Mouse (Mus musculus) midbrain, embryonic 11.5 days (tissue): ENCODE data around the gene Lenep. TPM values are rescaled to one million over a fixed set of nuclear protein-coding genes. Genes with fewer than 3 reads are reported as not detected.

Source experiments
- ATAC-seq: fragments of 200-750 bp; cut with Nextera tagmentation; 2 replicates; pipeline ENCODE4 v1.8.0; 2017; ENCODE audit warnings: moderate TSS enrichment, moderate library complexity; ENCODE audit not compliant: low FRiP score
- DNase-seq: peaks from one replicate; pipeline ENCODE4 v3.0.0; 2015; ENCODE audit warnings: low spot score; ENCODE audit errors: missing footprints
- H3K27ac ChIP-seq: fragments of 300-500 bp; sonication (generic); 2 replicates; pipeline ENCODE4 v1.5.1; 2014; ENCODE audit warnings: low read depth, low read length
- H3K27me3 ChIP-seq: fragments of 300-500 bp; sonication (generic); 2 replicates; pipeline ENCODE4 v1.6.1; 2014; ENCODE audit warnings: mild to moderate bottlenecking, low read length, moderate library complexity, mixed read lengths; ENCODE audit not compliant: control insufficient read depth, insufficient read depth
- H3K36me3 ChIP-seq: fragments of 300-500 bp; sonication (generic); 2 replicates; pipeline ENCODE4 v1.6.1; 2014; ENCODE audit warnings: mild to moderate bottlenecking, low read length, moderate library complexity, mixed read lengths; ENCODE audit not compliant: control insufficient read depth, insufficient read depth
- H3K4me1 ChIP-seq: fragments of 300-500 bp; sonication (generic); 2 replicates; pipeline ENCODE4 v1.6.1; 2014; ENCODE audit warnings: low read length; ENCODE audit not compliant: control insufficient read depth, insufficient read depth
- H3K4me2 ChIP-seq: fragments of 300-500 bp; sonication (generic); 2 replicates; pipeline ENCODE4 v1.6.1; 2014; ENCODE audit warnings: mild to moderate bottlenecking, moderate library complexity
- H3K4me3 ChIP-seq: fragments of 300-500 bp; sonication (generic); 2 replicates; pipeline ENCODE4 v1.5.1; 2014; ENCODE audit warnings: low read depth, low read length
- H3K9ac ChIP-seq: fragments of 300-500 bp; sonication (generic); 2 replicates; pipeline ENCODE4 v1.6.1; 2014; ENCODE audit warnings: low read length
- H3K9me3 ChIP-seq: fragments of 300-500 bp; sonication (generic); 2 replicates; pipeline ENCODE4 v1.6.1; 2016; ENCODE audit warnings: low read length; ENCODE audit not compliant: control insufficient read depth
- WGBS: fragments of 180-500 bp; shearing (Covaris S2); extraction: QIAGEN DNeasy Blood & Tissue Kit; methylation state at CpG from one replicate; pipeline ENCODE4 v1.1.7; 2014; 5-methylcytosine and 5-hydroxymethylcytosine counted together
- polyA plus RNA-seq: library from polyadenylated mRNA; unstranded; fragments of >200 nt; fragmentation: Nextera tagmentation; extraction: Ambion mirVana; gene quantifications from 2 replicates; pipeline ENCODE4 v1.2.1, GENCODE M21; 2014

Lenep gene
- polyA plus RNA-seq, 1 experiment from 2014 or later, result not detected

DNA sequence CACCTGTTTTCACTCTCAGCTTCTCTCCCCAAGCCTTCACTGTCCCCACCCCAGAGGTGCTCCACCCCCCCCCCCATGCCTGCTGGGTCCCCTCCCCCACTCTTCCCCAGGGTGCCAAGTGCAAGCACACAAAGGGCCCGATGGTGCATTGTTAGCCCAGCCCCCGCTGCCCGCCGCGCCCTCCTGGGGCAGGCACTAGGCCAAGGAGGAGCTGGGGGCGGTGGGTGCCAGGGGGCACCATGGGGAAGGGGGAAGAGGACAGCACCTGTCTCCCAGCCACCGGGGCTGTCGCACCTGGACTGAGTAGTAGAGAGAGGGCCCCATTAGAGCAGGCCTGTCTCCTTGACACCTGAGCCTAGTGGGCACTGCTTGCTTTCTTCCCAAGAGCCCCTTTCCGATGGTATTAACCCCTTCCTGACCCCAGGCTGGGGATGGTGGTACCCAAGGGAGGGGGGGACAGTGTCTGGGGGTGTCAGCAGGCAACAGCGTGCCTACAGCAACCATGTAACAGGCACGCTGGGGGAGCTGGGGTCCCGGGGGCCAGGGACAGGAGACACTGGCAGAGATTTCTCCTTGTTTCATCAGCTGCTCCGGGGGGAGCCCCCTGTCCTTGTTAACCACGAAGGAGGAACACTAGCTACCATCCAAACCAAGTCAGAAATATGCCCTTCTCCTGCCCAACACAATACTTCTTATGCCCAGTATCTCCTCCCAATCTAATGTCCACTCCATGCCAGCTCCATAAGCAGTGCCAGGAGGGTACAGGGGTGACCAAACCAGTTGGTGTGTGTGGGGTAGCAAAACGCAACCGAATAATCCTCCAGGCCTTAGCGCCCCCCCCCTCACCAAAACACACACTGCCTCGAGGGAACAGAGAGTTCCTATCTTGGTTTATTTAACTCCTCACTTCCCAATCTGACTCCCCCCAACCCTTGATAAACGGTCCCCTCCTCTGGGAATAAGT lies 11.6 kb downstream of the Lenep start:
- peak overlapping the region; percentile 84 for H3K4me2 ChIP-seq
- no peaks in the 10 kb centered on the region for H3K9me3 ChIP-seq
- DNase-seq (peak; percentile 92), ATAC-seq (no peak)
- peak overlapping the region; percentile 60 for H3K9ac ChIP-seq
- 11% methylated on average over 19 of the region's 19 CpGs for WGBS
- H3K4me3 ChIP-seq, result peak overlapping the region; percentile 44
- H3K36me3 ChIP-seq, result no peaks in the 10 kb centered on the region
- H3K27ac ChIP-seq, result no peak overlapping the region
- H3K27me3 ChIP-seq, result peaks cover 16% of the 10 kb centered on the region
- peaks cover 38% of the 10 kb centered on the region for H3K4me1 ChIP-seq

DNA sequence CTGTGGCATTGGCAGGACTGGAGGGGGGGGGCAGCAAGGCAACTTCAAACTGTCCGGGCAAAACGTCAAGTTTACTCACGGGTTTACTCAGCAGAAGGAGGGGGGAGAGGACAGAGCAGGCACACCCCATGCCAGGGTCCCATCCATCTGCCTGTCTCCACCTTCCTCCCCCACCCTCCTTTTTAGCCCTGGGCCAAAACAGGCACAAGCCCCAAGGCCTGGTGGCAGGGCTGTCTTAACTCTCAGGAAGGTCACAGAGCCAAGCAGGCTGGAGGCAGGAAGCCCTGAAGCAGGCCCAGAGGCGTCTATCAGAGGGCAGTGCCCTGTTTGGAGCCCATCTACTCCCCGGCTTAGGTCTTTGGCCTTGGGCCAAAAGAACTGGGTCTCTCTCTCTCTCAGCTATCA lies 12.5 kb downstream of the Lenep start:
- Histone ChIP-seq H3K4me1 (peaks cover 33% of the 10 kb centered on the region), H3K4me3 (no peak overlapping the region), H3K9me3 (no peaks in the 10 kb centered on the region), H3K9ac (no peak overlapping the region), H3K27ac (no peak overlapping the region), H3K36me3 (no peaks in the 10 kb centered on the region), H3K4me2 (no peak overlapping the region), H3K27me3 (peaks cover 11% of the 10 kb centered on the region)
- no peak for ATAC-seq
- WGBS, result 61% methylated on average over 5 of the region's 5 CpGs
- no peak for DNase-seq

GRCm38 (mm10) chr3:89388901-89389740 lies 13.5 kb downstream of the Lenep start:
- no peaks in the 10 kb centered on the region for H3K9me3 ChIP-seq
- ATAC-seq (no peak), DNase-seq (no peak)
- peaks cover 11% of the 10 kb centered on the region for H3K27me3 ChIP-seq
- H3K4me1 ChIP-seq, result peaks cover 33% of the 10 kb centered on the region
- WGBS, result 66% methylated on average over 6 of the region's 6 CpGs
- no peaks in the 10 kb centered on the region for H3K36me3 ChIP-seq
- H3K4me2 ChIP-seq, result no peak overlapping the region
- no peak overlapping the region for H3K27ac ChIP-seq
- no peak overlapping the region for H3K9ac ChIP-seq
- no peak overlapping the region for H3K4me3 ChIP-seq

DNA sequence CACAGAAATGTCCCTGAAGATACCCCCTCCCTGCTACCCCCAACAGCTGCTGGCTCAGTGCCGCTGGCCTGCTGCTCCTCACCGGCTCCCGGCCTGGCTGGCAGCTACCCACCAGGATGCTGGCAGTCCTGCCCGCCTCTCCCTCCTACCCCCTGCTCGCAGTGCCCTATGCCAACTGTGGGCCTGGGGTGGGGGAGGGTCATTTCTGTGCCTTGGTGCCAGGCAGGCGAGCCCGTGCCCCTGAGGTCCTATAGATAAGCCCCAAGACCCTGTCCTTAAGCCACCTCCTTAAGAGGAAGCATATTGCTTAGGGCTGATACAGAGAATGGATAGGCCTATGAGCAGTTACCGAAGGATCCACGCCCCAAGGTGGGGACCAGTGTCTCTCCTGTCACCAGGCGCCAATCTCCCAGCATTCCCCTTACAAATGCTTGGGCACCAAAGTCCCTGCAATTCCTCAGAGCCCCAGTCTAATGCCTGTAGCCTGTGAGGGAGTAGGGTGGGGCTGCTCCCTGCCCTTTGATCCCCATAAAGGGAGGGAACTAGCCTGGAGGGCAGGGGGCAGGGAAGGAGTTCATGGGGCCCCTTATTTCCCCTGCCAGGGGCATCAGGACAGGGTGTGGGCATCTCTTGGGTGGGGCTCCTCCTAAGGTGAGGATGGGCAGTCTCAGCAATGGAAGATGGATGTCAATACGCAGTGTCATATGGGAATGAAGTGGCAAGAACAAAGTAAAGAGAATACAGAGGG lies 14.3 kb downstream of the Lenep start:
- H3K4me2 ChIP-seq, result no peak overlapping the region
- no peaks in the 10 kb centered on the region for H3K9me3 ChIP-seq
- peaks cover 11% of the 10 kb centered on the region for H3K27me3 ChIP-seq
- ATAC-seq (no peak), DNase-seq (no peak)
- WGBS, result 77% methylated on average over 11 of the region's 11 CpGs
- H3K9ac ChIP-seq, result no peak overlapping the region
- H3K27ac ChIP-seq, result no peak overlapping the region
- no peak overlapping the region for H3K4me3 ChIP-seq
- H3K4me1 ChIP-seq, result peaks cover 33% of the 10 kb centered on the region
- H3K36me3 ChIP-seq, result no peaks in the 10 kb centered on the region

DNA sequence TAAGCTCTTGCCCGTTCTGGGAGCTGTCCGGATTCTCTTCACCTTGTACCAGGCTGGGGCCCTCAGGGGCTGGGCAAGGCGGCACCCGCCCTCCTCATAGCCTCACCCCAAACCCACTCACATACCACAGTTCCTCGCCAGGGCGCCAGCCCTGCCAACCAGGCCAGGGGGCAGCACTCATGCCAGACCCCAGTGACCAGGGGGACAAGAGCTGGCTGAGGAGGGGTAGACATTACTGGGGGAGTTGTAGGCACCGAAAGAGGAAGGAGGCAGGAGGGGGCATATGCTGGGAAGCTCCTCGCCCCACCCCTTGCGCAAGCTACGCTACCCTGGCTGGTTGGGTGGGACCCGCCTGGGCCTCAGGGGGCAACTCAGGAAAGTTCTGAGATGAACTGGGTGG lies 15.0 kb downstream of the Lenep start:
- Histone ChIP-seq H3K4me3 (no peak overlapping the region), H3K4me2 (no peak overlapping the region), H3K27ac (no peak overlapping the region), H3K4me1 (peaks cover 27% of the 10 kb centered on the region), H3K9ac (no peak overlapping the region), H3K27me3 (peaks cover 11% of the 10 kb centered on the region), H3K36me3 (no peaks in the 10 kb centered on the region), H3K9me3 (no peaks in the 10 kb centered on the region)
- ATAC-seq (no peak), DNase-seq (no peak)
- 71% methylated on average over 11 of the region's 11 CpGs for WGBS

DNA sequence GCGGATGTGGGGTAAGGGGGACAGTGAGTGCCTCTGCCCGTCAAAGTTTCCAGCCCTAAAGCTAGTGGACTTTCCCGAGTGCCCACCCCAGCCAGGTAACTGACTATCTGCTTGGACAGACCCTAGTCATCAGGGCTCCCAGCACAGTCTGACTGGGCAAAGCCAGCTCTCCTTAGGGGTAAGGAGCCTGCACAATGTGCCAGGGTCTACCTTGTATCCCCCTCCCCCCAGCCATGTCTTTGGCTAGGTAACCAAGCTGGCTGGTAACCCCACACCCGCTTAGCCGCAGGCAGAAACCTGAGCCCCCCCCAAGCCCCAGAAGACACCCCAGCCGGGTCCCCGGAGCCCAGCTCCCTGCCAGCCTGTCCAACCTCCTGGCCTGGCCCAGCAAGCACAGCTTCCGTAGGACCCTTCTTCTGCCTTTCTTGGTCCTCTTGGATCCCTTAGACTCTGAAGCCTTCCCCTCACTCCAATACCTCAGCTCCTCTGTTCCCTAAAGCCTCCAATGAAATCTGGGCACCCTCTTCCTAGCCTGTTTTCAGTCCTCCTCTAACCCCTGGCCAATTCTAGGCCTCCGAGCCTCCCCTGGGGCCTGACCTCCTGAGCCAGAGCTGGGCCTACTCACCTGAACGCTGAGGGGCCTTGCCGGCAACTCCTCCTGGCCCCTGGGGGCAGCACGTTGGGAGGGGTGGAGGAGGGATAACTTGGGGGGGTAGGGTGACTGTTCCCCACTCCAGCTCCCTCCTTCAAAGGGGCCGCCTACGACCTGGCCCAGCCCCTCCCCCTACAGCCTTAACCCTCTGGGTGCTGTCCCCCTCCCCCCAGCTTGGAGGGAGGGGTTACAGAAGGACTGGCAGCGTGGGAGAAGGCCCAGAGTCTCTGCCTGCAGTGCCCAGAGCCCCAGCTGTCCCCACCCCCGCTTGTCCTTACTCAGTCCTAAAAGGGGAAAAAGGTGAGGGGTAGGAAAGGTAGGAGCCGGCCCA lies 15.9 kb downstream of the Lenep start:
- no peaks in the 10 kb centered on the region for H3K36me3 ChIP-seq
- 53% methylated on average over 17 of the region's 17 CpGs for whole genome bisulfite sequencing
- ATAC-seq (no peak), DNase-seq (no peak)
- no peak overlapping the region for H3K4me2 ChIP-seq
- H3K27ac ChIP-seq, result no peak overlapping the region
- H3K4me1 ChIP-seq, result peaks cover 20% of the 10 kb centered on the region
- H3K9ac ChIP-seq, result no peak overlapping the region
- no peak overlapping the region for H3K4me3 ChIP-seq
- no peaks in the 10 kb centered on the region for H3K9me3 ChIP-seq
- peaks cover 6% of the 10 kb centered on the region for H3K27me3 ChIP-seq

GRCm38 (mm10) chr3:89385451-89385850 lies 17.1 kb downstream of the Lenep start:
- Histone ChIP-seq H3K36me3 (no peaks in the 10 kb centered on the region), H3K9ac (no peak overlapping the region), H3K27ac (no peak overlapping the region), H3K4me2 (no peak overlapping the region), H3K4me1 (peaks cover 10% of the 10 kb centered on the region), H3K27me3 (no peaks in the 10 kb centered on the region; the same call in 1 of the 2 replicates), H3K4me3 (no peak overlapping the region), H3K9me3 (no peaks in the 10 kb centered on the region)
- DNase-seq (no peak), ATAC-seq (no peak)
- 41% methylated on average over 11 of the region's 11 CpGs for WGBS
